Mouse (Mus musculus) midbrain, embryonic 11.5 days (tissue): ENCODE results near the gene Capn2. TPM values are rescaled to one million over a fixed set of nuclear protein-coding genes. Genes with fewer than 3 reads are reported as not detected.

Source experiments
- ATAC-seq: fragments of 200-750 bp; cut with Nextera tagmentation; 2 replicates; pipeline ENCODE4 v1.8.0; 2017; ENCODE audit warnings: moderate TSS enrichment, moderate library complexity; ENCODE audit not compliant: low FRiP score
- DNase-seq: peaks from one replicate; pipeline ENCODE4 v3.0.0; 2015; ENCODE audit warnings: low spot score; ENCODE audit errors: missing footprints
- H3K27ac ChIP-seq: fragments of 300-500 bp; sonication (generic); 2 replicates; pipeline ENCODE4 v1.5.1; 2014; ENCODE audit warnings: low read depth, low read length
- H3K27me3 ChIP-seq: fragments of 300-500 bp; sonication (generic); 2 replicates; pipeline ENCODE4 v1.6.1; 2014; ENCODE audit warnings: mild to moderate bottlenecking, low read length, moderate library complexity, mixed read lengths; ENCODE audit not compliant: control insufficient read depth, insufficient read depth
- H3K36me3 ChIP-seq: fragments of 300-500 bp; sonication (generic); 2 replicates; pipeline ENCODE4 v1.6.1; 2014; ENCODE audit warnings: mild to moderate bottlenecking, low read length, moderate library complexity, mixed read lengths; ENCODE audit not compliant: control insufficient read depth, insufficient read depth
- H3K4me1 ChIP-seq: fragments of 300-500 bp; sonication (generic); 2 replicates; pipeline ENCODE4 v1.6.1; 2014; ENCODE audit warnings: low read length; ENCODE audit not compliant: control insufficient read depth, insufficient read depth
- H3K4me2 ChIP-seq: fragments of 300-500 bp; sonication (generic); 2 replicates; pipeline ENCODE4 v1.6.1; 2014; ENCODE audit warnings: mild to moderate bottlenecking, moderate library complexity
- H3K4me3 ChIP-seq: fragments of 300-500 bp; sonication (generic); 2 replicates; pipeline ENCODE4 v1.5.1; 2014; ENCODE audit warnings: low read depth, low read length
- H3K9ac ChIP-seq: fragments of 300-500 bp; sonication (generic); 2 replicates; pipeline ENCODE4 v1.6.1; 2014; ENCODE audit warnings: low read length
- H3K9me3 ChIP-seq: fragments of 300-500 bp; sonication (generic); 2 replicates; pipeline ENCODE4 v1.6.1; 2016; ENCODE audit warnings: low read length; ENCODE audit not compliant: control insufficient read depth
- WGBS: fragments of 180-500 bp; shearing (Covaris S2); extraction: QIAGEN DNeasy Blood & Tissue Kit; methylation state at CpG from one replicate; pipeline ENCODE4 v1.1.7; 2014; 5-methylcytosine and 5-hydroxymethylcytosine counted together
- polyA plus RNA-seq: library from polyadenylated mRNA; unstranded; fragments of >200 nt; fragmentation: Nextera tagmentation; extraction: Ambion mirVana; gene quantifications from 2 replicates; pipeline ENCODE4 v1.2.1, GENCODE M21; 2014

The Capn2 gene
- polyA plus RNA-seq, 1 experiment from 2014 or later, result 76.3 TPM

DNA sequence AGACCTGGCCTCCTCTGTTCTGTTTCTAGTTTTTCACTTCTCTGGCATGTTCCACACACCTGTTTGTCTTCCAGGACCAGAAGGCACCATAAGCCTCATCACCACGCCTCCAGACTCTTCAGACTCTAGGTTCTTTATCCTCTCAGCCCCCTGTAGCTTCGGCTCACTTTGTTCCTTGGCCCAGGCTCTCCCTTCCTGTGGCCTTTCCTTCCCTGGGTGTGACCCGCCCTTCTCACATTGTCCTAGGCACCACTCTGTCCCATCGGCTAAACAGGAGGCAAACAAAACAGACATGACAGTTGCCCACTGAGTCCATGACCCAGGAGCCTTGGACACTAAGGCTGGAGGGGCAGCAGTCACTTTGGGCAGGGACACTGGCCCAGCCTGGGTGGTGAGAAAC, 17.2 kb downstream of the Capn2 start:
- peaks cover 5% of the 10 kb centered on the region; the same call in 1 of the 2 replicates for H3K4me1 ChIP-seq
- 57% methylated on average over 4 of the region's 4 CpGs for WGBS
- ATAC-seq, result no peak
- H3K9me3 ChIP-seq, result no peaks in the 10 kb centered on the region
- H3K27me3 ChIP-seq, result no peaks in the 10 kb centered on the region
- H3K4me2 ChIP-seq, result no peak overlapping the region
- DNase-seq, result peak; percentile 69
- no peaks in the 10 kb centered on the region for H3K36me3 ChIP-seq
- no peak overlapping the region for H3K9ac ChIP-seq
- no peak overlapping the region for H3K4me3 ChIP-seq
- H3K27ac ChIP-seq, result no peak overlapping the region

DNA sequence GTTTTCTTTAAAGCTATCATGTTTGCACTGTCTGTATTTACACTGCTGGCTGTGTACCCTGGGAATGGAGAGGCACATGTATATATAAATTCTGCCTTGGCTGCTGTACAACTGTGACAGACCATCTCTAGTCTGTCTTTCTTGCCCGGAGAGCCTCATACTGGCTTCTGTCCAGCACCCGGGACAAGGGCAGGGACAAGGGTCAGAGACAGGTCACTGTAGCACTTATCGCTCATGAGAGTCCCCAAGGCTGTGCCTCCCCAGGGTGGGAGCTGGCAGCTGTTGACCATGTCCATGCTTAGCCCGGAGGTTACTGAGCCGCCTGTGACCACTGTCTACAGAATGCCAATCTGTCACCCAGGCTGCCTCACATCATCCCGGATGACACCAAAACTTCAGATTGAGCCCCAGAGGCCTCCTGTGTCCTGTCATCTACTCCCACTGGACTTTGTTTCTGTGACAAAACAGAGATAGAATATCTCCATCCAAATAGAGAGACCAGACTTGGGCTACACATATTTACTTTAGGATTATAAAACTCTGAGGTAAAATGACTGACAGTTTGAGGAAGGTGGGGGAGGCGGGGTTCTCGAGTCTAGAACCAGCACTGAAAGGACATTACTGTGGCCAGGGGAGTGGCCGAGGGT, 17.8 kb downstream of the Capn2 start:
- WGBS, result 88% methylated on average over 9 of the region's 9 CpGs

DNA sequence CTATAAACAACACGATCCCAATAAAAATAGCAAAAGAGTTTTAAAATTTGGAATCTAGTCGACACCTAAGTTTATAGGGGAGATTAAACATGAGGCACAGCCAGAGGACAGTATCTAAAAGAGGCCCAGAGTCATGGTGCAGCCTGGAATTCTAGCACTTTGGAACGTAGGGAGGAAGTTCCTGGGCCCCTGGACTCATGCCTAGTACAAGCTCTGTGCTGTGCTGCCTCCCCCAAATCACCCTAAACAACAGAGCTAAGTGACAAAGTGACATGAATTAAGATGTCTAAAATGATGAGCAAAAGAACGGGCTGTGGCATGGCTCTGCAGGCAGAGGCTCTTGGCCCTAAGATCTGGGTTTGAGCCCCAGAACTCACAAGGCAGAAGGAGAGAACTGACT, 19.7 kb downstream of the Capn2 start:
- WGBS, result 70% methylated on average over 4 of the region's 4 CpGs
- Histone ChIP-seq H3K27ac (no peak overlapping the region), H3K4me1 (0 out of 2 replicates have a peak, but pooled peaks cover 2% of the 10 kb centered on the region), H3K9ac (no peak overlapping the region), H3K9me3 (no peaks in the 10 kb centered on the region), H3K27me3 (no peaks in the 10 kb centered on the region), H3K4me3 (no peak overlapping the region), H3K36me3 (no peaks in the 10 kb centered on the region), H3K4me2 (no peak overlapping the region)
- ATAC-seq (no peak), DNase-seq (peak; percentile 68)

More for the DNA sequence above, 17.8 kb downstream of the Capn2 start:
- no peaks in the 10 kb centered on the region for H3K27me3 ChIP-seq
- peaks cover 4% of the 10 kb centered on the region; the same call in 1 of the 2 replicates for H3K4me1 ChIP-seq
- H3K4me2 ChIP-seq, result no peak overlapping the region
- DNase-seq, result no peak
- H3K9ac ChIP-seq, result no peak overlapping the region
- no peaks in the 10 kb centered on the region for H3K36me3 ChIP-seq
- no peak for ATAC-seq
- no peak overlapping the region for H3K4me3 ChIP-seq
- H3K9me3 ChIP-seq, result no peaks in the 10 kb centered on the region
- no peak overlapping the region for H3K27ac ChIP-seq

DNA sequence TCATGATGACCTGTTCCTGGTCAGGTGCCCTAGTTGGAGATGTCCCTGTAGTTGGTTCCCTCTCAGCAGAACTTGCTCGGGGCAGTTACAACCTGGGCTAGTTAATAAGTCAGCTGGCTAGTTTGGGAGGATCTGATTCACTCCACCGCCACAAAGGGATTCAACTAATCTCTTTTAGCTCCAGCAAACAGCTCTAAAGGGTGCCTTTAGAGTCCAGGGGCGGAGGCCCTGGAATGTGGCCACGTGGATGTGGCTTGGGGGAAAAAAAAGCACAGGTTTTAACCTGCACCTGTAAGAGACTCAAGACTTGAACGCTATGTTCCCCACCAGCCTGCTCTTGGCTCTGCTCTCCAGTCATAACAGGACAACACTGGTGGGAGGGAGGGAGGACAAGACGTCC, 20.7 kb downstream of the Capn2 start:
- no peaks in the 10 kb centered on the region for H3K36me3 ChIP-seq
- no peaks in the 10 kb centered on the region for H3K9me3 ChIP-seq
- no peak overlapping the region for H3K27ac ChIP-seq
- no peak for ATAC-seq
- no peak overlapping the region for H3K4me3 ChIP-seq
- no peaks in the 10 kb centered on the region for H3K27me3 ChIP-seq
- WGBS, result 43% methylated on average over 6 of the region's 6 CpGs
- DNase-seq, result peak; percentile 47
- 0 out of 2 replicates have a peak, but pooled peaks cover 2% of the 10 kb centered on the region for H3K4me1 ChIP-seq
- H3K9ac ChIP-seq, result no peak overlapping the region
- H3K4me2 ChIP-seq, result no peak overlapping the region

DNA sequence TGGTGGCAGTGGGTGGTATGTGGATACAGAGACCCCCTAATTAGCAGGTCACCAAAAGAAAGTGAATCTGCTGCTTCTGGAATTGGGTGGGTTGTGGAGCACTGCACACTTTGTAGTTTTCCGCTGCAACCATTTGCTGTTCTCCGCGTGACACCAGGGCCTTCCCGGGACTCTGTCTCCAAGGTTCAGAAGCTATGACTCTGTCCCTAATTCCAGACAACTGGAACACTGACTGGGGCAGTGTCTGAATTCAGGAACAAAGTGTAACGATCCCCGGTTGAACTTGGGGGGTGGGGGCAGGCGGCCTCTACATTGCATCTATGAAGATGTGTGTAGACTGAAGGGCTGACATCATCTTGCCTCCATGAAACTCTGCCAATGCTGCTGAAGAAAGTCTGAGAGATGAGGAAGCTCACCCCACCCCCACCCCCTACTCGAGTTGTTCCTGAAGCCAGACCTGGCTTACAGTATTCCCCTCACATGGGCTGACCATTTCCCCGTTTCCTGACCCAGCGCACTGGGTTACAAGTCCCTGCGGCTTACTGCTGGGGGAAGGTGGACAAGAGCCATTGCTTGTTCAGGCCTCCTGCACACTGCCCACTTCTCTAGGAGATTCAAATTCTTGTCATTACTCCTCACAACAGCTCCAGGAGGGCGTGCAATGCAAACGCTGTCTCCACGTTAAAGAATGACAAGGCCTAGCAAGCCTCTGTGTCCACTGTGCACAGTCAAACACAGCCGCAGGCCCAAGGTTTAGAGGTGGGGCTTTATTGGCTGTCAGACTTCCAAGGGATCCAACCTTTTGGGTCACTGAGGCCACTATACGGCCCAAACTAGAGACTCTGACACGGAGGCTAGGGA, 22.9 kb downstream of the Capn2 start:
- H3K4me1 ChIP-seq, result 0 out of 2 replicates have a peak, but pooled peaks cover 2% of the 10 kb centered on the region
- no peak overlapping the region for H3K27ac ChIP-seq
- H3K4me2 ChIP-seq, result no peak overlapping the region
- DNase-seq (peak; percentile 78), ATAC-seq (no peak)
- H3K9ac ChIP-seq, result no peak overlapping the region
- no peak overlapping the region for H3K4me3 ChIP-seq
- no peaks in the 10 kb centered on the region for H3K36me3 ChIP-seq
- 78% methylated on average over 17 of the region's 17 CpGs for WGBS
- no peaks in the 10 kb centered on the region for H3K27me3 ChIP-seq
- H3K9me3 ChIP-seq, result no peaks in the 10 kb centered on the region

DNA sequence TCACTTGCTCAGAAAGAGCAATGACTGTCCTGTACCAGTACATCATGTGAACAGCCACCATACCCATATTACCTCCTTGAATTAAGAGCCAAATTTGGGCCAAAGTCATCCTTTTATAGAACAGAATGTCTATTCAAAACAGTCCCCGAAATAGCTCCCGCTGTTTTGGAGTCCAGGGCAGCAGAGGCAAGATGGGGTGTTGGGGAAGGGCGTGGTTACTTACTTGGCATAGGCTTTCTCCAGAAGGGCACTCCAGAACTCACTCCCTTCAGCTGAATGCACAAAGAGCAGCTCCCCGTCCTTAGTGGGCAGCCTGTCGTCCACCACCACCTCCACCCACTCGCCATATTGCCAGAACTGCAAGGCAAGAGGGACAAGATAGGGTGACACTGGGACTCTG, 25.6 kb downstream of the Capn2 start:
- ATAC-seq (no peak), DNase-seq (no peak)
- Histone ChIP-seq H3K4me1 (0 out of 2 replicates have a peak, but pooled peaks cover 2% of the 10 kb centered on the region), H3K4me3 (no peak overlapping the region), H3K27ac (no peak overlapping the region), H3K36me3 (0 out of 2 replicates have a peak, but pooled peaks cover 3% of the 10 kb centered on the region), H3K27me3 (no peaks in the 10 kb centered on the region), H3K9ac (no peak overlapping the region), H3K9me3 (no peaks in the 10 kb centered on the region), H3K4me2 (no peak overlapping the region)
- WGBS, result 86% methylated on average over 6 of the region's 6 CpGs

DNA sequence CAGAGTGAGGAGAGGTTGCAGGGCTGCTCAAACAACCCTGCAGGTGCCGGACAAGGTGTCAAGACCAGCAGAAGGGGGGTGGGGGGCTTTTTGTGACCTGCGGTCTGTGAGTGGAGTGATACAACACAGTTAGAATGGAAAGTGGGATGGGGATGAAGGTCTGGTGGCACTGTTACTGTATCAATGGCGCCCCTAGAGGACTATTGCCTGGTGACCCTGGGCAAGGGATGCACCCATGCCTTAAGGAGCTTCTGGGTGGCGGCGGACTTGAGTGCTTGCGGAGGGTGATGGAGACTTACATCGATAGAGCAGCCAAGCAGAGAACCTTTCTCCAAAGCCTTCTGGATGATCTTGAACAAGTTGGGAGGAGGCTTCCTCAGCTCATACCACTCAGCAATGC, 26.8 kb downstream of the Capn2 start:
- H3K27me3 ChIP-seq, result no peaks in the 10 kb centered on the region
- WGBS, result 77% methylated on average over 7 of the region's 7 CpGs
- ATAC-seq (peak; percentile 20; the same call in 1 of the 2 replicates), DNase-seq (peak; percentile 75)
- no peak overlapping the region for H3K4me2 ChIP-seq
- 0 out of 2 replicates have a peak, but pooled peaks cover 2% of the 10 kb centered on the region for H3K4me1 ChIP-seq
- no peak overlapping the region for H3K27ac ChIP-seq
- no peak overlapping the region for H3K9ac ChIP-seq
- no peaks in the 10 kb centered on the region for H3K9me3 ChIP-seq
- no peak overlapping the region for H3K4me3 ChIP-seq
- peaks cover 8% of the 10 kb centered on the region; the same call in 1 of the 2 replicates for H3K36me3 ChIP-seq

DNA sequence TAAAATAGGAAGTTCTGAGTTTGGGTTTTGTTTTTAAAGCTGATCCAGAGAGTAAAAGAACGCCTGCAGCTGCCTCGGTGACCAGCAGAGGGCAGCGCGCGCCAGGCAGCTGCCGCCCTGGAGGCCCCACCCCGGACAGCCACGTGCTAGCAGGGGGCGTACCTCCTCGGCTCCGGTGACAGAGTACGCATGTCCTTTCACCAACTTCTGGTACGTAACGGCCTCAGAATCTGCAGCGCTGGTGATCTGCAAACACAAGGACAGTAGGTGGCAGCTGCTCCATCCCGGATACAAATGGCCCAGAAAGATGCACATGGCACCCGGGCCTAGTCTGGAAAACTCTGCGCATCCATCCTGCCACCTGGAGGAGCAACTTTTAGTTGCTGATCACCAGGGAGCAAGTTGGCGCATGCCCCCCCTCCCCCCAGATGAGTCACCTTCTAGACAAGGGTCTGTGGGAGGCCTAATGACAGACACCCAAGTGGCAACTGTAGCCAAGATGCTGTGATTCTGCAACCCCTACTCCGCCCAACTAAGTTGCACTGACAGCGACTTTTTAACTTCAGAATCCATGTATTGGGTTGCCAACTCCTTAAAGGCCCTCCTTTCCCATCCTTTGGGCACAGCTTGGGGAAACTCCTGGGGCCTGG, 27.5 kb downstream of the Capn2 start:
- Histone ChIP-seq H3K4me2 (peak overlapping the region; percentile 39), H3K36me3 (peaks cover 8% of the 10 kb centered on the region; the same call in 1 of the 2 replicates), H3K4me3 (peak overlapping the region; percentile 5; the same call in 1 of the 2 replicates), H3K9me3 (no peaks in the 10 kb centered on the region), H3K9ac (no peak overlapping the region), H3K27me3 (no peaks in the 10 kb centered on the region), H3K27ac (no peak overlapping the region), H3K4me1 (0 out of 2 replicates have a peak, but pooled peaks cover 2% of the 10 kb centered on the region)
- 9% methylated on average over 21 of the region's 21 CpGs for WGBS
- ATAC-seq (peak; percentile 93), DNase-seq (peak; percentile 97)
